Mouse (Mus musculus) heart, postnatal 10 days (tissue): ENCODE data around the gene Arpc1b. TPM values are rescaled to one million over a fixed set of nuclear protein-coding genes. Genes with fewer than 3 reads are reported as not detected.

ENCODE experiments used
- DNase-seq, 2 experiments: peaks; one replicate each; pipeline ENCODE4 v3.0.0; 2021
- intact Hi-C: fragments of 180-260 bp; cut with DNase I; formaldehyde crosslinking; loops from one replicate; pipeline ENCODE4 v1.15.1; 2025
- total RNA-seq, 2 experiments: library from RNA; stranded (reverse); gene quantifications; 2 replicates each; pipeline ENCODE4 v1.2.3; 2021

Arpc1b gene
- total RNA-seq, 2 experiments from 2014 or later: 135 to 140 TPM

- no peak for DNase-seq
- intact Hi-C loops: no loop called here
Observed at GRCm38 (mm10) chr5:145149294-145149693, 35.3 kb downstream of the Arpc1b start.

- no peak for DNase-seq
- intact Hi-C loops: no loop called here
Observed at GRCm38 (mm10) chr5:145152690-145153089, 38.7 kb downstream of the Arpc1b start.

- no peak for DNase-seq
- intact Hi-C loops: no loop called here
Observed at GRCm38 (mm10) chr5:145161361-145161760, 47.3 kb downstream of the Arpc1b start.

- DNase-seq: peak in 1 of 2 experiments; percentile 29
- intact Hi-C loops: no loop called here
Observed at GRCm38 (mm10) chr5:145164710-145165109, 50.7 kb downstream of the Arpc1b start.

GRCm38 (mm10) chr5:145165184-145165583 lies 51.2 kb downstream of the Arpc1b start:
- DNase-seq: no peak
- intact Hi-C loops: no loop called here

GRCm38 (mm10) chr5:145166536-145167305 lies 52.7 kb downstream of the Arpc1b start, which contains the start of the genes Ptcd1 and Cpsf4:
Gene Ptcd1, minus strand, starts transcription at chr5:145167108.
Gene Cpsf4, plus strand, starts transcription at chr5:145167213.
- DNase-seq: peak; percentile 99 to 100
- intact Hi-C loops: loop anchor here (2.0 kb wide), 2 partner anchors 24 to 52 kb away; partner anchors contain the start of gene Arpc1b

GRCm38 (mm10) chr5:145167306-145167661 lies 53.3 kb downstream of the Arpc1b start:
- intact Hi-C loops: loop anchor here (2.0 kb wide), 2 partner anchors 24 to 52 kb away; partner anchors contain the start of gene Arpc1b
- DNase-seq: no peak

- no peak for DNase-seq
- intact Hi-C loops: no loop called here
Observed at GRCm38 (mm10) chr5:145178461-145178980, 64.5 kb downstream of the Arpc1b start.

Other genes starting within 250 kb of the Arpc1b start
- gene Smurf1, start 148.4 kb upstream of the Arpc1b start, total RNA-seq: 10 to 100 TPM; 28.7 to 33.6 TPM
- gene Gm4871, start 81.5 kb upstream of the Arpc1b start, total RNA-seq: not detected
- not detected for gene 1700018F24Rik, start 71.2 kb upstream of the Arpc1b start, total RNA-seq
- gene Arpc1a, start 30.4 kb upstream of the Arpc1b start, total RNA-seq: 10 to 100 TPM; 73.9 to 74.7 TPM
- not detected for gene Kpna7, start 30.2 kb upstream of the Arpc1b start, total RNA-seq
- 10 to 100 TPM; 54.8 to 55.9 TPM for gene Pdap1, start 26.0 kb downstream of the Arpc1b start, total RNA-seq
- 10 to 100 TPM; 76.8 to 77.1 TPM for gene Bud31, start 26.1 kb downstream of the Arpc1b start, total RNA-seq
- gene Ptcd1, start 52.9 kb downstream of the Arpc1b start, total RNA-seq: 10 to 100 TPM; 22.6 to 29.2 TPM
- gene Cpsf4, start 53.0 kb downstream of the Arpc1b start, total RNA-seq: 10 to 100 TPM; 13.2 to 13.7 TPM
- gene Atp5j2, start 77.8 kb downstream of the Arpc1b start, total RNA-seq: 100 to 1,000 TPM; 843 to 872 TPM
- 1 to 10 TPM; 6.6 to 7.0 TPM for gene Zkscan14, start 87.7 kb downstream of the Arpc1b start, total RNA-seq
- gene Zkscan5, start 90.3 kb downstream of the Arpc1b start, total RNA-seq: 10 to 100 TPM; 11.4 to 12.1 TPM
- 10 to 100 TPM; 29.0 to 30.1 TPM for gene Zfp655, start 117.5 kb downstream of the Arpc1b start, total RNA-seq
- gene Zscan25, start 166.3 kb downstream of the Arpc1b start, total RNA-seq: 10 to 100 TPM; 14.4 to 15.1 TPM
- not detected for gene Cyp3a57, start 231.1 kb downstream of the Arpc1b start, total RNA-seq